Mouse (Mus musculus) layer of hippocampus, adult 8-10 months (tissue): ENCODE data around the gene Sdc3. TPM values are rescaled to one million over a fixed set of nuclear protein-coding genes. Genes with fewer than 3 reads are reported as not detected.
A peak's percentile ranks its signal among the peaks of the same experiment; 100 is the strongest.

Source experiments
- DNase-seq, 2 experiments: peaks; one replicate each; pipeline ENCODE4 v3.0.0; 2022; ENCODE audit warnings: low spot score in 2 of 2
- total RNA-seq, 4 experiments: library from RNA; stranded (reverse); gene quantifications; 2 replicates each; pipeline ENCODE4 v1.2.4; 2022

Sdc3 gene
- total RNA-seq, 4 experiments from 2014 or later = 146 to 169 (median 150) TPM

GRCm38 (mm10) chr4:130793180-130793501 is 804 bp downstream of the Sdc3 start:
- no peak for DNase-seq

- no peak for DNase-seq
Observed at GRCm38 (mm10) chr4:130794771-130795170, 2.4 kb downstream of the Sdc3 start.

GRCm38 (mm10) chr4:130795970-130796369 is 3.6 kb downstream of the Sdc3 start:
- no peak for DNase-seq

- no peak for DNase-seq
Observed at GRCm38 (mm10) chr4:130797201-130798051, 5.1 kb downstream of the Sdc3 start.

GRCm38 (mm10) chr4:130798416-130798815 is 6.1 kb downstream of the Sdc3 start:
- DNase-seq = no peak

GRCm38 (mm10) chr4:130799118-130799517 is 6.8 kb downstream of the Sdc3 start:
- no peak for DNase-seq

GRCm38 (mm10) chr4:130799582-130799981 is 7.2 kb downstream of the Sdc3 start:
- DNase-seq = no peak

- DNase-seq = no peak
Observed at GRCm38 (mm10) chr4:130800147-130800546, 7.8 kb downstream of the Sdc3 start.

- DNase-seq = no peak
Observed at GRCm38 (mm10) chr4:130801198-130801597, 8.9 kb downstream of the Sdc3 start.

- DNase-seq = no peak
Observed at GRCm38 (mm10) chr4:130801624-130802329, 9.4 kb downstream of the Sdc3 start.

- no peak for DNase-seq
Observed at GRCm38 (mm10) chr4:130803591-130803990, 11.3 kb downstream of the Sdc3 start.

GRCm38 (mm10) chr4:130804292-130804691 is 12.0 kb downstream of the Sdc3 start:
- no peak for DNase-seq

GRCm38 (mm10) chr4:130804771-130805361 is 12.5 kb downstream of the Sdc3 start:
- peak in 1 of 2 experiments; percentile 69 for DNase-seq

GRCm38 (mm10) chr4:130805746-130806145 is 13.4 kb downstream of the Sdc3 start:
- no peak for DNase-seq

- no peak for DNase-seq
Observed at GRCm38 (mm10) chr4:130806746-130807145, 14.4 kb downstream of the Sdc3 start.

GRCm38 (mm10) chr4:130809784-130810183 is 17.4 kb downstream of the Sdc3 start:
- DNase-seq = no peak

- no peak for DNase-seq
Observed at GRCm38 (mm10) chr4:130810845-130811244, 18.5 kb downstream of the Sdc3 start.

- peak in 1 of 2 experiments; percentile 50 for DNase-seq
Observed at GRCm38 (mm10) chr4:130811385-130811784, 19.0 kb downstream of the Sdc3 start.

GRCm38 (mm10) chr4:130813958-130814357 is 21.6 kb downstream of the Sdc3 start:
- no peak for DNase-seq

GRCm38 (mm10) chr4:130814742-130815330 is 22.5 kb downstream of the Sdc3 start:
- DNase-seq = no peak

GRCm38 (mm10) chr4:130815860-130816259 is 23.5 kb downstream of the Sdc3 start:
- DNase-seq = no peak

GRCm38 (mm10) chr4:130819806-130820205 is 27.5 kb downstream of the Sdc3 start:
- no peak for DNase-seq
